Mouse (Mus musculus): Measurements from ENCODE around the gene Plekha4. TPM values are rescaled to one million over a fixed set of nuclear protein-coding genes. Genes with fewer than 3 reads are reported as not detected.
A peak's percentile ranks its signal among the peaks of the same experiment; 100 is the strongest.
"Not testable (repeated sequence)": the region's sequence is repeated elsewhere in the genome, so short reads cannot be mapped to it uniquely, and the experiment has no call there.

Plekha4 gene
- polyA plus RNA-seq, 1 experiment from 2014 or later, result 0.81 TPM

DNA sequence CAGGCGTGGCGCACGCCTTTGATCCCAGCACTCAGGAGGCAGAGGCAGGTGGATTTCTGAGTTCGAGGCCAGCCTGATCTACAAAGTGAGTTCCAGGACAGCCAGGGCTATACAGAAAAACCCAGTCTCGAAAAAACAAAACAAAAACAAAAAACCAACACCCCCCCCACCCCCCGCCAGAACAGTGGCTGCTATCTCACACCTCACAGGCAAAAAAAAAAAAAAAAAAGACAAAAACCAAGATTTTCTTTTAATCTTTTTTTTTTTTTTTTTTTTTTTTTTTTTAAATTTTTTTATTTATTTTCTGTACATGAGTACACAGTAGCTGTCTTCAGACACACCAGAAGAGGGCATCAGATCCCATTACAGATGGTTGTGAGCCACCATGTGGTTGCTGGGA is 1.0 kb downstream of the Plekha4 start:
- not testable (repeated sequence) for H3K36me3 ChIP-seq (ENCODE audit: control insufficient read depth, insufficient read depth)
- WGBS, result 93% methylated on average over 6 of the region's 6 CpGs

GRCm38 (mm10) chr7:45529461-45529860 is 3.3 kb downstream of the Plekha4 start:
- Histone ChIP-seq H3K4me2 (ENCODE audit: low read length) (no peak overlapping the region), H3K4me3 (replicated peaks; ENCODE audit: low read length) (no peak overlapping the region), H3K9me3 (ENCODE audit: control insufficient read depth, low read length) (no peaks in the 10 kb centered on the region), H3K36me3 (ENCODE audit: control insufficient read depth, insufficient read depth) (no peaks in the 10 kb centered on the region), H3K27me3 (replicated peaks; ENCODE audit: control insufficient read depth, insufficient read depth, low read length) (no peaks in the 10 kb centered on the region; the same call in 1 of the 2 replicates), H3K27ac (ENCODE audit: low read length) (no peak overlapping the region), H3K4me1 (replicated peaks; ENCODE audit: control insufficient read depth, insufficient read depth, low read length) (peaks cover 12% of the 10 kb centered on the region), H3K9ac (replicated peaks; ENCODE audit: low read depth, low read length) (no peak overlapping the region)
- 23% methylated on average over 6 of the region's 6 CpGs for WGBS
- ATAC-seq, result no peak

More for the DNA sequence above, 1.0 kb downstream of the Plekha4 start:
- H3K9me3 ChIP-seq (ENCODE audit: control insufficient read depth, low read length); H3K27me3 ChIP-seq (replicated peaks; ENCODE audit: control insufficient read depth, insufficient read depth, low read length); H3K27ac ChIP-seq (ENCODE audit: low read length); H3K4me3 ChIP-seq (replicated peaks; ENCODE audit: low read length); H3K4me2 ChIP-seq (ENCODE audit: low read length); ATAC-seq; H3K9ac ChIP-seq (replicated peaks; ENCODE audit: low read depth, low read length): not testable (repeated sequence)
- peaks cover 14% of the 10 kb centered on the region for H3K4me1 ChIP-seq (replicated peaks; ENCODE audit: control insufficient read depth, insufficient read depth, low read length)

DNA sequence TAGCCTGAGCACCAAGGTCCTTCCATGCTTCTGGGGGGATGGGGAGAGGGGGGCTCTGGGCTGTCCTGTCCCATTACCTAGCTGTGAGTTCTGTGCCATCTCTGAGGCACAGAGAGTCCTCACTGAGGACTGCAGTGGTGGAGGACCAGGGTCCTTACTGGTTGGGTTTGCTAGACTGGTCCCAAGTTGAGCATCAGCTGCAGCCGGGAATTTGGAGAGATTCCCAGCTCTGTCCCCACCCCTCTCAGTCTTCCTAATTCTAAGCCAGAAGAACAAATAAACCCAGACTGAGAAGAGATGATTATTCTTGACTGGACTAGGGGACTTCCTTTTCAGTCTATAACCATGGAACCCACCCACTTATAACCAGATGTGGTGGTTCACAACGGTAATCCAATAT is 4.5 kb downstream of the Plekha4 start:
- H3K9ac ChIP-seq (replicated peaks; ENCODE audit: low read depth, low read length), result no peak overlapping the region
- H3K9me3 ChIP-seq (ENCODE audit: control insufficient read depth, low read length), result no peaks in the 10 kb centered on the region
- no peaks in the 10 kb centered on the region for H3K36me3 ChIP-seq (ENCODE audit: control insufficient read depth, insufficient read depth)
- H3K27me3 ChIP-seq (replicated peaks; ENCODE audit: control insufficient read depth, insufficient read depth, low read length), result no peaks in the 10 kb centered on the region; the same call in 1 of the 2 replicates
- peaks cover 4% of the 10 kb centered on the region; the same call in 1 of the 2 replicates for H3K4me1 ChIP-seq (replicated peaks; ENCODE audit: control insufficient read depth, insufficient read depth, low read length)
- 63% methylated on average over 2 of the region's 2 CpGs for WGBS
- H3K4me2 ChIP-seq (ENCODE audit: low read length), result no peak overlapping the region
- H3K27ac ChIP-seq (ENCODE audit: low read length), result no peak overlapping the region
- no peak for ATAC-seq
- H3K4me3 ChIP-seq (replicated peaks; ENCODE audit: low read length), result no peak overlapping the region

- Histone ChIP-seq H3K4me1 (replicated peaks; ENCODE audit: control insufficient read depth, insufficient read depth, low read length) (peaks cover 4% of the 10 kb centered on the region), H3K4me2 (ENCODE audit: low read length) (no peak overlapping the region), H3K27ac (ENCODE audit: low read length) (no peak overlapping the region), H3K27me3 (replicated peaks; ENCODE audit: control insufficient read depth, insufficient read depth, low read length) (no peaks in the 10 kb centered on the region; the same call in 1 of the 2 replicates), H3K36me3 (ENCODE audit: control insufficient read depth, insufficient read depth) (no peaks in the 10 kb centered on the region), H3K9ac (replicated peaks; ENCODE audit: low read depth, low read length) (no peak overlapping the region), H3K9me3 (ENCODE audit: control insufficient read depth, low read length) (no peaks in the 10 kb centered on the region), H3K4me3 (replicated peaks; ENCODE audit: low read length) (no peak overlapping the region)
- ATAC-seq, result no peak
- WGBS, result 80% methylated on average over 1 of the region's 1 CpGs
Measured at GRCm38 (mm10) chr7:45535676-45536075, 9.5 kb downstream of the Plekha4 start.

DNA sequence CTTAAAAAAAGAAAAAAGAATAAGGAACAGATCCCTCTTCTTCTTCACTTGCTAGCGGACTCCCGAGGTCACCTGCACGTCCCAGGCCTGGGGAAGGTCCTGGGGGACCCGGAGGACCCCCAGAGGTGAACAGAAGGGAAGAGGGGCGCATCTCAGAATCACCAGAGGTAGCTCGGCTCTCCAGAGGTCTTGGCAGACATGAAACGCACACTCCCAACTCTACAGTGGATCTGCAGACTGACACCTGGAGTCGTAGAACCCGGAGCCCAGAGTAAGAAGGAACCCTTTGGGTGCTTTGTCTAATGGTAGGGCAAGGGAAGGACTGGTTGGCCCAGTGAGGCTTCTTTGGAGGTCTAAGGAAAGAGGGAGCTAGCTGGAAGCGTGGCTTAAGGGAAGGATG is 11.5 kb downstream of the Plekha4 start:
- Histone ChIP-seq H3K9ac (replicated peaks; ENCODE audit: low read depth, low read length) (peak overlapping the region; percentile 76), H3K4me2 (ENCODE audit: low read length) (peak overlapping the region; percentile 81), H3K27me3 (replicated peaks; ENCODE audit: control insufficient read depth, insufficient read depth, low read length) (no peaks in the 10 kb centered on the region), H3K9me3 (ENCODE audit: control insufficient read depth, low read length) (no peaks in the 10 kb centered on the region), H3K4me1 (replicated peaks; ENCODE audit: control insufficient read depth, insufficient read depth, low read length) (peaks cover 4% of the 10 kb centered on the region), H3K4me3 (replicated peaks; ENCODE audit: low read length) (peak overlapping the region; percentile 63), H3K27ac (ENCODE audit: low read length) (no peak overlapping the region), H3K36me3 (ENCODE audit: control insufficient read depth, insufficient read depth) (no peaks in the 10 kb centered on the region)
- 74% methylated on average over 10 of the region's 10 CpGs for WGBS
- ATAC-seq, result no peak; the same call in 1 of the 2 replicates

DNA sequence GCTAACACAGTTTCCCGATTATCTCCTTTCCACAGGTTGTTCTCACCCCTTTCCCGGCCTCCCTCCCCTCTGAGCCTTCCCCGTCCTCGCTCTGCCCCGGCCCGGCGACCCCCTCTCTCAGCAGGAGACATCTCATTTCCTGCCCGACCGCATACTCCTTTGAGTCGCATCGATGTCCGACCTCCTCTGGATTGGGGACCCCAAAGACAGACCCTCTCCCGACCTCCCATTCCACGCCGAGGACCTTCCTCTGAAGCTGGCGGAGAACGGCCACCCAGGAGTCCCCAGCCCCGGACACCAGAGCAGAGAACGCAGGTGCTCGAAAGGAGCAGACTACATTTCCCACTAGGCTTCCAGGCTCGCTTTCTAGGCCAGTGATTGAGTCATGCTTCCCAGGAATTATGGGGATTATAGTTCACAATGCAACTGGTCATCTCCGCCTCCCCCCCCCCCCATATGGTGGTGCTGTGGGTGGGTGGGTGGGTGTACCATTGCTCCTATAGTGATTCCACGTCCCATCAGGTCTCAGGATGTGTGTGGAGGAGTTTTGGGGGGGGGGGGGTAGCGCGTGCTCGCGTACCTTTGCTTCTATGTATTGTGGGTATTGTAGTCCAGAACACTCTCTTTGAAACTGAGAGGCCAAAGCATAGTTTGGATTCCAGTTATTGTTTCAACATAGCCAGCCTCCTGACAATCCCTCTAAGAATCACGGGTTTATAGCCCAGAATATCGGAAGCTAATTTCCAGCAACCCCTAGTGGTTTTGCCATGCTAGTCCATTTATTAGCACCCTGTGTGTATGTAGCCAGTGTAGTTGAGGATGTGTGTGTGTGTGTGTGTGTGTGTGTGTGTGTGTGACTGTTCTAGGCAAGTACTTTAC is 12.3 kb downstream of the Plekha4 start:
- H3K4me2 ChIP-seq (ENCODE audit: low read length), result peak overlapping the region; percentile 81
- WGBS, result 1% methylated on average over 28 of the region's 29 CpGs
- no peaks in the 10 kb centered on the region for H3K36me3 ChIP-seq (ENCODE audit: control insufficient read depth, insufficient read depth)
- no peak overlapping the region for H3K27ac ChIP-seq (ENCODE audit: low read length)
- no peaks in the 10 kb centered on the region for H3K27me3 ChIP-seq (replicated peaks; ENCODE audit: control insufficient read depth, insufficient read depth, low read length)
- peak overlapping the region; percentile 63 for H3K4me3 ChIP-seq (replicated peaks; ENCODE audit: low read length)
- ATAC-seq, result peak; percentile 93
- H3K9ac ChIP-seq (replicated peaks; ENCODE audit: low read depth, low read length), result peak overlapping the region; percentile 76
- H3K4me1 ChIP-seq (replicated peaks; ENCODE audit: control insufficient read depth, insufficient read depth, low read length), result peaks cover 4% of the 10 kb centered on the region
- H3K9me3 ChIP-seq (ENCODE audit: control insufficient read depth, low read length), result no peaks in the 10 kb centered on the region

GRCm38 (mm10) chr7:45539095-45539494 is 13.0 kb downstream of the Plekha4 start:
- no peak overlapping the region for H3K4me2 ChIP-seq (ENCODE audit: low read length)
- no peak overlapping the region for H3K27ac ChIP-seq (ENCODE audit: low read length)
- no peaks in the 10 kb centered on the region for H3K9me3 ChIP-seq (ENCODE audit: control insufficient read depth, low read length)
- no peak overlapping the region for H3K9ac ChIP-seq (replicated peaks; ENCODE audit: low read depth, low read length)
- no peaks in the 10 kb centered on the region for H3K36me3 ChIP-seq (ENCODE audit: control insufficient read depth, insufficient read depth)
- H3K4me3 ChIP-seq (replicated peaks; ENCODE audit: low read length), result no peak overlapping the region
- ATAC-seq, result no peak
- no peaks in the 10 kb centered on the region for H3K27me3 ChIP-seq (replicated peaks; ENCODE audit: control insufficient read depth, insufficient read depth, low read length)
- WGBS, result 96% methylated on average over 3 of the region's 3 CpGs
- H3K4me1 ChIP-seq (replicated peaks; ENCODE audit: control insufficient read depth, insufficient read depth, low read length), result peaks cover 4% of the 10 kb centered on the region

GRCm38 (mm10) chr7:45540213-45540612 is 14.1 kb downstream of the Plekha4 start:
- H3K27me3 ChIP-seq (replicated peaks; ENCODE audit: control insufficient read depth, insufficient read depth, low read length), result no peaks in the 10 kb centered on the region
- H3K4me1 ChIP-seq (replicated peaks; ENCODE audit: control insufficient read depth, insufficient read depth, low read length), result peaks cover 4% of the 10 kb centered on the region
- H3K27ac ChIP-seq (ENCODE audit: low read length), result no peak overlapping the region
- no peaks in the 10 kb centered on the region for H3K9me3 ChIP-seq (ENCODE audit: control insufficient read depth, low read length)
- H3K4me2 ChIP-seq (ENCODE audit: low read length), result no peak overlapping the region
- no peaks in the 10 kb centered on the region for H3K36me3 ChIP-seq (ENCODE audit: control insufficient read depth, insufficient read depth)
- WGBS, result 84% methylated on average over 2 of the region's 2 CpGs
- no peak overlapping the region for H3K4me3 ChIP-seq (replicated peaks; ENCODE audit: low read length)
- H3K9ac ChIP-seq (replicated peaks; ENCODE audit: low read depth, low read length), result no peak overlapping the region
- no peak for ATAC-seq

GRCm38 (mm10) chr7:45544525-45544924 is 18.4 kb downstream of the Plekha4 start:
- no peak overlapping the region for H3K4me2 ChIP-seq (ENCODE audit: low read length)
- no peak overlapping the region for H3K27ac ChIP-seq (ENCODE audit: low read length)
- WGBS, result 88% methylated on average over 1 of the region's 1 CpGs
- H3K4me1 ChIP-seq (replicated peaks; ENCODE audit: control insufficient read depth, insufficient read depth, low read length), result no peaks in the 10 kb centered on the region
- H3K9ac ChIP-seq (replicated peaks; ENCODE audit: low read depth, low read length), result no peak overlapping the region
- H3K36me3 ChIP-seq (ENCODE audit: control insufficient read depth, insufficient read depth), result no peaks in the 10 kb centered on the region
- no peaks in the 10 kb centered on the region for H3K27me3 ChIP-seq (replicated peaks; ENCODE audit: control insufficient read depth, insufficient read depth, low read length)
- no peaks in the 10 kb centered on the region for H3K9me3 ChIP-seq (ENCODE audit: control insufficient read depth, low read length)
- H3K4me3 ChIP-seq (replicated peaks; ENCODE audit: low read length), result no peak overlapping the region
- ATAC-seq, result no peak

Data from forebrain, embryonic 16.5 days (tissue).